Mouse (Mus musculus) spleen, adult 2 months (tissue): ENCODE measurements around the gene Pou6f1.

ENCODE experiments used
- CTCF ChIP-seq: fragments of 200-500 bp; IDR thresholded peaks from 2 replicates; pipeline ENCODE4 v1.5.1; 2011; ENCODE audit warnings: mild to moderate bottlenecking, inconsistent platforms; ENCODE audit not compliant: insufficient read depth, insufficient read length, insufficient replicate concordance; ENCODE audit errors: extremely low read depth
- POLR2A ChIP-seq: fragments of 200-500 bp; IDR thresholded peaks from 2 replicates; pipeline ENCODE4 v1.6.1; 2011; ENCODE audit warnings: low read depth, low read length, inconsistent platforms

- no peak for TF ChIP-seq POLR2A
- no peak for TF ChIP-seq CTCF
These were observed 32.5 kb upstream of the Pou6f1 start for GRCm38 (mm10) chr15:100632323-100632722.
